Mouse (Mus musculus): ENCODE data around the gene Ppp1r12b.

- TF ChIP-seq CTCF (IDR thresholded peaks at IDR 0.05; ENCODE audit: borderline replicate concordance, insufficient read depth, low read depth, low read length) (no peak), POLR2A (IDR thresholded peaks at IDR 0.05; ENCODE audit: borderline replicate concordance, insufficient read depth, low read length) (no peak)
These were observed 249.2 kb downstream of the Ppp1r12b start for GRCm38 (mm10) chr1:134706549-134706948.
